Mouse (Mus musculus): ENCODE data around the gene Catsperd. TPM values are rescaled to one million over a fixed set of nuclear protein-coding genes. Genes with fewer than 3 reads are reported as not detected.

The Catsperd gene
- 2.1 and 2.4 TPM in 2 replicates for polyA plus RNA-seq (2015; fragmentation: Nextera tagmentation; extraction: Ambion mirVana)

DNA sequence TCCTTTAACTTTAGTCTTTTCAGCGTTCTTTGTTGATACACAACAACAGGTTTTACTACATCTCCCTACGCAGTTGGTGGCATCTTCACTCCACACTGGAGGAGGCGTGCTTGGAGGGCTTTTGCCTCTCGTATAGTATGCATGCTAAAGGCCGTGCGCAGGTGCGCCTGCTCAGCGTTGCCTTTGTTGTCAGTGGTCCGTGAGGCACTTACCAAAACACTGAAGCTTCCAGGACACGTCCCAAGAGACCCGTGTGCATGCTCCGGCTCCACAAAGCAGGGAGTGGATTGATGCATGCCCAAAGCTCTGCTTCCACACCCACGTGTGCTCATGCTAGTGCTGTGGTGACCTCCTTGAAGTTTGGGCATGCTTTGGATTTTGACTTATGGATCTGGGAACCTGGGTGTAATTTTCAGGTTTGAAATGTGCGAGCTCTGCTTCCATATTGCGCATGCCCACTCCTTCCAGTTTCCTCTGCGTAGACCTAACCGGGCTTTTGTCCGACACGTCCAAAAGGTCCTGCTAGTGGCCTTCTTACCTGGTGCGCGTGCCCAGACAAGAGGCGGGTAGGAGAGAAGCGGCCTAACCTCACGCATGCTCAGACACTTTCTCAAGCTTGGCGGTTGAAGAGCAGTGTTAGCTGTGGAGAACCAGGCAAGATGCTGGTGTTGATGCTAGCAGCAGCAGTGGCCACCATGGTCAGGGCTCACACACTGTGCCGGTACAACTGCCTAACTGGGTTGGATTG is at the start of gene Catsperd:
Catsperd (plus strand) TSS at position 614 of the 748 bp plus-strand sequence.
- Histone ChIP-seq H3K9ac (peak within 1 kb of the TSS; percentile 88), H3K27me3 (peaks cover 7% of the 10 kb centered on the region; the same call in 1 of the 2 replicates), H3K36me3 (peaks cover 20% of the 10 kb centered on the region), H3K4me2 (peak within 1 kb of the TSS; percentile 97), H3K9me3 (no peaks in the 10 kb centered on the region), H3K4me3 (peak within 1 kb of the TSS; percentile 93), H3K4me1 (replicated peaks) (peaks cover 32% of the 10 kb centered on the region), H3K27ac (peak within 1 kb of the TSS; percentile 82)
- peak; percentile 57 for ATAC-seq (ENCODE audit: low FRiP score)
- 12% methylated on average over 26 of the region's 26 CpGs for WGBS

DNA sequence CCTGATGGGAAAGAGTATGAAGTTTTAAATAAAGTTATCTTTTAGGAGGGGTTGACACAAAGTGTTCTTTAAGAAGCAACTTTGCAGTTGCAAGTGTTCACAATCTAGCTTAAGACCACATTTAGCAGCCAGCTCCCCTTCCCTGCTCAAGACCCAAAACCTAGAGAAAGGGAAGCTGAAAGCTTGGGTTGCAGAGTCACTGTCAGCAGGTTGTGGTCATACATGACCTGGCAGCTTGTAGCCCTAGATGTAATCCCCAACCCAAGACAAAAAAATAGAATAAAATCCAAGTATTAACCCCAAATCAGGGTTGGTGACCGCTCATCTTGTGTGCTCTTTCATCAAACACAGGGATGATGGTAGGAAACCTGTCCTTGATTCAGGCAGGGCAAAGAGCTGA is 44.9 kb upstream of the Catsperd start:
- 0 out of 2 replicates have a peak overlapping the region, but pooled peaks have one; percentile 96 for H3K27ac ChIP-seq
- no peaks in the 10 kb centered on the region for H3K9me3 ChIP-seq
- peaks cover 56% of the 10 kb centered on the region for H3K4me1 ChIP-seq (replicated peaks)
- no peak for ATAC-seq (ENCODE audit: low FRiP score)
- 81% methylated on average over 1 of the region's 1 CpGs for WGBS
- peak overlapping the region; percentile 88 for H3K9ac ChIP-seq
- H3K27me3 ChIP-seq: no peaks in the 10 kb centered on the region
- H3K36me3 ChIP-seq: peaks cover 62% of the 10 kb centered on the region
- H3K4me3 ChIP-seq: peak overlapping the region; percentile 85
- H3K4me2 ChIP-seq: peak overlapping the region; percentile 97

DNA sequence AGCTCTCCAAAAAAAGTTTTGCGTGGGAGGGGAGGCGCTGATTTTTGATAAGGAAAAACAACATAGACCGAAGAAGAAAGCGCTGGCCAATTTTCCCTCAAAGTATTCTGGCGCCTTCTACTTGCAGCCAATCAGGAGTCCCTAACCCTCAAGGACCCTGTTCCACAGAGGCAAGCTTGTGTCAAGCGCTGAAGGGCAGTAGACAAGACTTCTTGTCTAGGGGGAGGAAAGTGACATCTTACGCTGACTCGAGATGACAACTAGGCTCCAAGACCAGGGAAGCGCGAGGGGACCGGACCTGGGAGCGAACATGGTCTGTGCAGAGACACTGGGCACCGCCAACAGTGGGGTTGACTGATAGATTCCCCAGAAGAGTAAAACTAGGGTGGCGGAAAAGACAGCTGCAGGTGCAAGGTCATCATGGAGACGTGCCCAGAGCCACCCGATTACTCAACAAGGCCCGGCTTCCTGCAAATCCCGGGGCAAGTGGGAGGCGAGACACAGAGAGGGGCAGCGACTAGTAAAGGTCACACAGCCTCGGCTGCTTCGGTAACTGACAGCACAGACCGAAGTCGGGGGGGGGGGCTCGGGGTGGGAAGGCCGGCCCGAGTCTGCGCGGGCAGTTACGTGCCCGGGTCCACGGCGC is 44.2 kb upstream of the Catsperd start:
- Histone ChIP-seq H3K9me3 (no peaks in the 10 kb centered on the region), H3K4me1 (replicated peaks) (peaks cover 62% of the 10 kb centered on the region), H3K36me3 (peaks cover 61% of the 10 kb centered on the region), H3K4me3 (peak overlapping the region; percentile 85), H3K9ac (peak overlapping the region; percentile 88), H3K4me2 (peak overlapping the region; percentile 97), H3K27me3 (no peaks in the 10 kb centered on the region), H3K27ac (peak overlapping the region; percentile 96)
- 6% methylated on average over 31 of the region's 33 CpGs for WGBS
- ATAC-seq (ENCODE audit: low FRiP score): peak; percentile 0; the same call in 1 of the 2 replicates

DNA sequence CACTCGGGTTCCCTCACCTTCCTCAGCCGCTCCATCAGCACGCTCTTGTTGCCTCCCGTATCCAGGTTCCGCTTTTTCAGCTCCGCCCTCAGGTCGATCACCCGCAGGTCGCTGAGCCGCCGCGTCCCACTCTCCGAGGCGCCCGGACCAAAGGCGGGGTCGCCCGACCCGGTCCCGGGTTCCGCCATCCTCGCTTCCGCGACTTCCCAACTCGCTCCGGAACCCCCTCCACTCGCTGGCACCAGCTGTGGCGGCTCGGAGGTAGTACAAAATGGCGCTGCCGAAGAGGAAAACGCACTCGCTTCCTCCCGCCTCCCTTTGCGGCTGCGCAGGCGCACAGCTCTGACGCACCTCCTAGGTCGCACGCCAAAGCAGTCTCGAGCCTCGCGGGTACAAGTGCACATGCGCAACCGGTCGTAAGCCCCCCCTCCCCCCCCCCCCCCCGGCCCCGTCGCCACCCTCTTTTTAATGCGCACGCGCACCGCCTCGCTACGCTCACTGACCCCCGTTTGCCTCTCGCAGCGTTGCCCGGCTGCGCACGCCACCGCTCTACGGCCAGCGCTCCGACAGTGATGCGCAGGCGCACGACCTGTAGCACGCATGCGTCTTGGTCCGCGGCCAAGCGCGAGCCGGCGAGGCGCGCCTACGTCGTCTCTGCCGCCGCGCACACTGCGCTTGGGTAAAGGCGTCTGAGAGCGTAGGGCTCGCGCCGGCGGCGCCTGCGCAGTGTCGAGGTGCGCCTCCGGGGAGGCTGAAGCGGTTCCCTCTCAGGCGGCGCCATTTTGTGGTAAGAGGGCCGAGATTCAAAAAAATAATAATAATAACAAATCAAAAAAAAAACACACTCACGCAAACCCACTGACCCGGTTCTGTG is 43.4 kb upstream of the Catsperd start, which contains the start of the genes Safb2 and Safb:
Safb2 (minus strand) TSS at position 329 of the 874 bp plus-strand sequence.
Safb (plus strand) TSS at position 569 of the 874 bp plus-strand sequence.
- Histone ChIP-seq H3K4me3 (peak within 1 kb of the TSS; percentile 85), H3K4me2 (peak within 1 kb of the TSS; percentile 97), H3K9me3 (no peaks in the 10 kb centered on the region), H3K4me1 (replicated peaks) (peaks cover 67% of the 10 kb centered on the region), H3K36me3 (peaks cover 61% of the 10 kb centered on the region), H3K27ac (peak within 1 kb of the TSS; percentile 96), H3K9ac (peak within 1 kb of the TSS; percentile 93), H3K27me3 (no peaks in the 10 kb centered on the region)
- peak; percentile 96 for ATAC-seq (ENCODE audit: low FRiP score)
- WGBS: 0% methylated on average over 93 of the region's 101 CpGs

DNA sequence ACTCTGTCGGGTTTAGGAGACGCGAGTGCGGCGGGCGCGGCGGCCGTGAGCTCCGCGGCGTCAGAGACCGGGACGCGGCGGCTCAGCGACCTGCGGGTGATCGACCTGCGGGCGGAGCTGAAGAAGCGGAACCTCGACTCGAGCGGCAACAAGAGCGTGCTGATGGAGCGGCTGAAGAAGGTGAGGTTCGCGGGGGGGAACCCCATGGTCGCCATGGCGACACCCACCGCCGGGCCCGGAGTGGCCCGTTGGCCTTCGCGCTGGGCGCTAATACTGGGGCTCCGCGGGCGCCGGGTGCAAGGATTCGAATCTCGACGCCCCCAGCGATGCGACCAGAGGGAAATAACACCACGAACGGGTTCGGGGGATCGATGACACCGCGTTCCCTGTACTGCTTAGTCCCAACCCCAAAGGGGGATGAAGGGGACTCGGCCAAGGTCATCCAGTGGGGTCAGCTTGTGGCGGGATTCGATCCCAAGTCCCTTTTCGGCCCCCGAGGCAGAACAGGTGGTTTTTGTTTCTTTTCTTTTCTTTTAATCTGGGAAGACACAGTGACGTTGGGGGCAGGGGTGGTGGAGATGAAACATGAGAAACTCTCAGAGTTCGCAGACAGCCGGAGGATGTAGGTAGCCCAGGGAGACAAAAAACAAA is 42.6 kb upstream of the Catsperd start:
- peak overlapping the region; percentile 93 for H3K4me2 ChIP-seq
- peaks cover 72% of the 10 kb centered on the region for H3K4me1 ChIP-seq (replicated peaks)
- H3K27ac ChIP-seq: peak overlapping the region; percentile 94
- under 1% methylated on average over 61 of the region's 61 CpGs for WGBS
- H3K9me3 ChIP-seq: no peaks in the 10 kb centered on the region
- H3K4me3 ChIP-seq: peak overlapping the region; percentile 85
- peak overlapping the region; percentile 93 for H3K9ac ChIP-seq
- peak; percentile 29 for ATAC-seq (ENCODE audit: low FRiP score)
- no peaks in the 10 kb centered on the region for H3K27me3 ChIP-seq
- H3K36me3 ChIP-seq: peaks cover 61% of the 10 kb centered on the region

DNA sequence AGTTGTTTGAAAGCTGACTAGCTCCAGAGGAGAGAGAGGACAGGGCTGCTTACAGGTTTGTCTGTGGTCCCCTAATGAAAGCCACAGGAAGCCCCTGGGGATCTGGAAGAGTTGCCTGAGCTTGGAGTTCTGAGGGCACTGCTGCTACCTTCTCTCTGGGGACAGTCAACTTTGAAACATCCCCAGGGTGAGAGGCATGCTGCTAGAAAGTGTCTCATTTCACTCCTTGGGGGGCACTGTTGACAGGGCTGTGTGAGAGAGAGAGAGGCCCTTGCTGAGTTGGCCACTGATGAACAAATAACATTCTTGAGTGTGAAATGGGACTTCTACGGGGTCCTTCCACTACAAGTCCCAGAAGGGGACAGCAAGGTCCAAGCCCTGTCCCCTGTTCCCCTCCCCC is 40.2 kb upstream of the Catsperd start:
- H3K36me3 ChIP-seq: peaks cover 63% of the 10 kb centered on the region
- peak overlapping the region; percentile 85; the same call in 1 of the 2 replicates for H3K4me3 ChIP-seq
- ATAC-seq (ENCODE audit: low FRiP score): no peak
- no peaks in the 10 kb centered on the region for H3K27me3 ChIP-seq
- peaks cover 62% of the 10 kb centered on the region for H3K4me1 ChIP-seq (replicated peaks)
- H3K27ac ChIP-seq: no peak overlapping the region
- 76% methylated on average over 1 of the region's 1 CpGs for WGBS
- H3K4me2 ChIP-seq: peak overlapping the region; percentile 93
- H3K9me3 ChIP-seq: no peaks in the 10 kb centered on the region
- H3K9ac ChIP-seq: peak overlapping the region; percentile 56; the same call in 1 of the 2 replicates

DNA sequence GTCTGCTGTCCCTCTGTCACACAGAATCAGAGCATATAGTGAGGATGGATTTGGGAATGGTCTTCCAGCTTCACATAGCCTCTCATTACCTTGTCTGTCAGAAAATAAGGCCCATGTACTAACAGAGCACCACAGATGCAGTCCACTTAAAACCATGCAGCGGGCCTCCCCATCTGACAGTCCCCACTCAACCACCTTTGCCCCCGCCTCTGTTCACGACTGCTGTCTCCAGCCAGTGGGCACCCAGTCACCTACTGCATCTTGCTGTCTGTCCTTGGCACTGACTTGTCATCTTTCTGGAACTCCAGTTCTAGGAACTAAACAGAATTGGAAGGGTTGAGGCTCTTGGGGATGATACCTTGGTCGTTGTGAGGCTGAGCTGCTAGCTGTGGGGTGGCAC is 39.0 kb upstream of the Catsperd start:
- Histone ChIP-seq H3K4me2 (no peak overlapping the region), H3K9ac (peak overlapping the region; percentile 43; the same call in 1 of the 2 replicates), H3K27me3 (no peaks in the 10 kb centered on the region), H3K4me1 (replicated peaks) (peaks cover 55% of the 10 kb centered on the region), H3K27ac (no peak overlapping the region), H3K9me3 (no peaks in the 10 kb centered on the region), H3K36me3 (peaks cover 74% of the 10 kb centered on the region), H3K4me3 (no peak overlapping the region)
- ATAC-seq (ENCODE audit: low FRiP score): no peak
- 98% methylated on average over 4 of the region's 4 CpGs for WGBS

DNA sequence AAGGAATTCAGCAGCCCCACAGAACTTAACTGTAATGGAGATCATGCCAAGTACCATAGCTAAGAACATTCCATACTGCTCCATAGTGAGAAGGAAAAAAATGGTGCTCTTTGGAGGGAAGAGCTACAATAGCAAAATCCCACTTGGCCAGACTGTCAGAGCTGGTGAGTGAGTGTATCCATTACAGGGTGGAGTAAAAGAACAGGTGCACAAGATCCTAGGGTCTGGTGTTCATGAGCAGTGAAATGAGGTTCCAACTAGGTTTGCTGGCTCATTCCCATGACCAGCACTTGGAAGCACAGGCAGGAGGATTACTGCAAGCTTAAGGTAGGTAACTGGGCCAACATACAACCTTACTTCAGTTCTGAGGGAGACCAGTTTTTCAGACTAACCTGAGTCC is 35.4 kb upstream of the Catsperd start:
- H3K9me3 ChIP-seq: no peaks in the 10 kb centered on the region

DNA sequence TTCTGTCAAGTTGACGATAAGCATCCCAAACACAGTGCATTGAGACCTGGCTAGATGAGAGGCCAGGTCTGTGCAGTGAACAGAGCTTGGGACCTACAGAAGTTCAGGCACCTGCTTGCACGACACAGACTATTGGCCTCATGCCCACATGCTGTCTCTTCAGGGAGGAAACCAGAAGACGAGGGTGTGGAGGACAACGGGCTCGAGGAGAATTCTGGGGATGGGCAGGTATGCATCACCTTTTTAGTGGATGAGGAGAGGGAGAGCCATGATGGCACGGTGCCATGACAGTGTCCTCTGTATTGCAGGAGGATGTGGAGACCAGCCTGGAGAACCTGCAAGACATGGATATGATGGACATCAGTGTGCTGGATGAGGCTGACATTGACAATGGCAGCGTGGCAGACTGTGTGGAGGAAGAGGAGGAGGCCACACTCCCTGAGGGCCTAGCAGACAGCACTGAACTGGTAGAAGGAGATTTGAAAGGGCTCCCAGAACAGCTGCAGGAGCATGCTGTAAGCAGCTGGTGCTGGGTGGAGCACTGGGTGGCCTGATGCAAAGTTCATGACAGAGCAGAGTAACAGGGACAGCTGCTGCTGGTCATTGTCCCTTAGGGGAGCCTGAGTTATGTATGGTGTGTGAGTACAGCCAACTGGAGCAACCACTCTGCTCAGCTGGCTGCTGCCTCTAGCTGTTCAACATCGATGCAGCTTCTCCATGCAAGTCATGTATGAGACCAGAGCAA is 34.2 kb upstream of the Catsperd start:
- no peak for ATAC-seq (ENCODE audit: low FRiP score)
- no peak overlapping the region for H3K9ac ChIP-seq

More for the DNA sequence above, 35.4 kb upstream of the Catsperd start:
- Histone ChIP-seq H3K27ac (no peak overlapping the region), H3K4me3 (no peak overlapping the region), H3K27me3 (no peaks in the 10 kb centered on the region), H3K4me2 (no peak overlapping the region), H3K9ac (no peak overlapping the region), H3K4me1 (replicated peaks) (peaks cover 35% of the 10 kb centered on the region), H3K36me3 (peaks cover 98% of the 10 kb centered on the region)
- no peak for ATAC-seq (ENCODE audit: low FRiP score)

DNA sequence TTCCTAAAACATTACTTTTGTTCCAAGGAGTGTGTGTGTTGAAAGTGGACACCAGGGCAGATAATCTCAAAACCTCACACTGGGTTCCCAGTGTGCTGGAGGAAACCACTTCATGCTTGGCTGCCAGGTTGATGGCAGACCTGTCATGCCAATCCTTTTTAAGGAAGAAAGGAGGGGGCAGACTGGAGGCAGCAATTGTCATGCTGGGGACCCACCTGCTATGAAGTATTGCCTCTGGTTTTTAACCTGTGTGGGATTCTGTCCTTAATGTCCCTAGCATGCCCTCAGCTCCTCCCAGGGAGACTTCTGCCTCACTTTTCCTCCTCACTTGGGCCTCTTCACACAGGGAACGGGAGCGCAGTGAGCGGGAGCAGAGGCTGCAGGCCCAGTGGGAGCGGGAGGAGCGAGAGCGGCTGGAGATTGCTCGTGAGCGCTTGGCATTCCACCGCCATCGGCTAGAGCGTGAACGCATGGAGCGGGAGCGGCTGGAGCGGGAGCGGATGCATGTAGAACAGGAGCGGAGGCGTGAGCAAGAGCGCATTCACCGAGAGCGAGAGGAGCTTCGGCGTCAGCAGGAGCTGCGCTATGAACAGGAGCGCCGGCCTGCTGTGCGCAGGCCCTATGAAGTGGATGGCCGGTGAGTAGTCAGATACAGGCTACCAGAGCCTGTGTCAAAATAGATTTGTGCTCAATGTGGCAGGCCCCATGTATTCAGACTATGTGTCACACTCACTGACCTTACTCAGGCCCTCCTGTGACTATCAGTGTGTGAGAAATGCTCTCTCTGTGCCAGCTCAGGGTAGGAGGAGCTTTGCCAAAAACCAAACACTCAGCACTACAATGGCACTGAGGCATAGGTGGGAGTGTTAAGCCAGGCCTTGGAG is 24.5 kb upstream of the Catsperd start:
- Histone ChIP-seq H3K27me3 (no peaks in the 10 kb centered on the region), H3K4me1 (replicated peaks) (peaks cover 9% of the 10 kb centered on the region), H3K9me3 (no peaks in the 10 kb centered on the region), H3K27ac (no peak overlapping the region), H3K4me3 (no peak overlapping the region), H3K36me3 (peaks cover 88% of the 10 kb centered on the region), H3K4me2 (no peak overlapping the region), H3K9ac (no peak overlapping the region)
- WGBS: 95% methylated on average over 28 of the region's 28 CpGs
- ATAC-seq (ENCODE audit: low FRiP score): no peak

More for the DNA sequence above, 34.2 kb upstream of the Catsperd start:
- Histone ChIP-seq H3K27ac (no peak overlapping the region), H3K9me3 (no peaks in the 10 kb centered on the region), H3K4me3 (no peak overlapping the region), H3K4me2 (no peak overlapping the region), H3K27me3 (no peaks in the 10 kb centered on the region), H3K36me3 (peaks cover 95% of the 10 kb centered on the region), H3K4me1 (replicated peaks) (peaks cover 25% of the 10 kb centered on the region)
- WGBS: 91% methylated on average over 8 of the region's 8 CpGs

Measured in hindbrain, embryonic 13.5 days (tissue).